Mouse (Mus musculus) cortical plate, adult 2 months (tissue): ENCODE measurements at regions not wholly inside any gene's neighbourhood (a gene's known extent, or its start where the extent isn't known, plus 50 kb on each side); places are given as distances from the start of the nearest gene placed in this dataset.

Experiments
- CTCF ChIP-seq: fragments of 200-500 bp; IDR thresholded peaks from 2 replicates; pipeline ENCODE4 v1.5.1; 2011; ENCODE audit warnings: mild to moderate bottlenecking, control low read depth, low read length; ENCODE audit not compliant: insufficient read depth; ENCODE audit errors: extremely low read depth
- POLR2A ChIP-seq: fragments of 200-500 bp; IDR thresholded peaks from 2 replicates; pipeline ENCODE4 v1.6.1; 2011; ENCODE audit warnings: mild to moderate bottlenecking, low read length, control low read depth; ENCODE audit not compliant: insufficient read depth; ENCODE audit errors: extremely low read depth

- TF ChIP-seq CTCF (no peak), POLR2A (no peak)
These were observed 1334.4 kb upstream of the A1bg start for GRCm38 (mm10) chr15:62257110-62257667.
